Mouse (Mus musculus): Measurements from ENCODE around the gene Skor1. TPM values are rescaled to one million over a fixed set of nuclear protein-coding genes. Genes with fewer than 3 reads are reported as not detected.

The Skor1 gene
- polyA plus RNA-seq, 1 experiment from 2014 or later = not detected

- Histone ChIP-seq H3K9me3 (no peaks in the 10 kb centered on the region), H3K36me3 (no peaks in the 10 kb centered on the region), H3K4me3 (replicated peaks) (no peak overlapping the region), H3K27me3 (replicated peaks) (no peaks in the 10 kb centered on the region), H3K4me2 (no peak overlapping the region), H3K9ac (no peak overlapping the region), H3K4me1 (peaks cover 10% of the 10 kb centered on the region; the same call in 1 of the 2 replicates), H3K27ac (no peak overlapping the region)
- ATAC-seq (ENCODE audit: insufficient read depth, low FRiP score, low read depth) = 0 out of 2 replicates have a peak, but pooled peaks have one; percentile 1
- 38% methylated on average over 9 of the region's 9 CpGs for WGBS
Measured at GRCm38 (mm10) chr9:63124512-63124911, 24.2 kb downstream of the Skor1 start.

GRCm38 (mm10) chr9:63123451-63124438, 25.0 kb downstream of the Skor1 start:
- ATAC-seq (ENCODE audit: insufficient read depth, low FRiP score, low read depth) = peak; percentile 95
- Histone ChIP-seq H3K36me3 (no peaks in the 10 kb centered on the region), H3K4me1 (peaks cover 10% of the 10 kb centered on the region; the same call in 1 of the 2 replicates), H3K9me3 (no peaks in the 10 kb centered on the region), H3K4me3 (replicated peaks) (peak overlapping the region; percentile 53), H3K27ac (peak overlapping the region; percentile 80), H3K27me3 (replicated peaks) (no peaks in the 10 kb centered on the region), H3K9ac (peak overlapping the region; percentile 22; the same call in 1 of the 2 replicates), H3K4me2 (peak overlapping the region; percentile 94)
- WGBS = 5% methylated on average over 30 of the region's 30 CpGs

GRCm38 (mm10) chr9:63122161-63122833, 26.5 kb downstream of the Skor1 start:
- no peaks in the 10 kb centered on the region for H3K9me3 ChIP-seq
- no peak overlapping the region for H3K4me3 ChIP-seq (replicated peaks)
- 54% methylated on average over 8 of the region's 8 CpGs for WGBS
- H3K27ac ChIP-seq = no peak overlapping the region
- no peak for ATAC-seq (ENCODE audit: insufficient read depth, low FRiP score, low read depth)
- H3K4me1 ChIP-seq = peaks cover 10% of the 10 kb centered on the region; the same call in 1 of the 2 replicates
- H3K36me3 ChIP-seq = no peaks in the 10 kb centered on the region
- H3K27me3 ChIP-seq (replicated peaks) = no peaks in the 10 kb centered on the region
- no peak overlapping the region for H3K4me2 ChIP-seq
- H3K9ac ChIP-seq = no peak overlapping the region

GRCm38 (mm10) chr9:63118385-63118784, 30.4 kb downstream of the Skor1 start:
- no peak for ATAC-seq (ENCODE audit: insufficient read depth, low FRiP score, low read depth)
- no peaks in the 10 kb centered on the region for H3K9me3 ChIP-seq
- 65% methylated on average over 5 of the region's 5 CpGs for WGBS
- H3K4me1 ChIP-seq = peaks cover 4% of the 10 kb centered on the region; the same call in 1 of the 2 replicates
- no peak overlapping the region for H3K4me3 ChIP-seq (replicated peaks)
- no peak overlapping the region for H3K4me2 ChIP-seq
- no peak overlapping the region for H3K27ac ChIP-seq
- H3K36me3 ChIP-seq = no peaks in the 10 kb centered on the region
- H3K27me3 ChIP-seq (replicated peaks) = no peaks in the 10 kb centered on the region
- H3K9ac ChIP-seq = no peak overlapping the region

- no peaks in the 10 kb centered on the region for H3K36me3 ChIP-seq
- H3K9ac ChIP-seq = no peak overlapping the region
- no peaks in the 10 kb centered on the region for H3K9me3 ChIP-seq
- no peak for ATAC-seq (ENCODE audit: insufficient read depth, low FRiP score, low read depth)
- no peaks in the 10 kb centered on the region for H3K27me3 ChIP-seq (replicated peaks)
- WGBS = 52% methylated on average over 3 of the region's 3 CpGs
- H3K4me3 ChIP-seq (replicated peaks) = no peak overlapping the region
- no peak overlapping the region for H3K4me2 ChIP-seq
- peaks cover 11% of the 10 kb centered on the region for H3K4me1 ChIP-seq
- H3K27ac ChIP-seq = no peak overlapping the region
Measured at GRCm38 (mm10) chr9:63112514-63112913, 36.2 kb downstream of the Skor1 start.

GRCm38 (mm10) chr9:63109782-63110087, 39.0 kb downstream of the Skor1 start:
- Histone ChIP-seq H3K4me2 (peak overlapping the region; percentile 76), H3K9ac (no peak overlapping the region), H3K27me3 (replicated peaks) (no peaks in the 10 kb centered on the region), H3K4me3 (replicated peaks) (peak overlapping the region; percentile 54; the same call in 1 of the 2 replicates), H3K9me3 (no peaks in the 10 kb centered on the region), H3K36me3 (no peaks in the 10 kb centered on the region), H3K27ac (peak overlapping the region; percentile 99), H3K4me1 (peaks cover 11% of the 10 kb centered on the region)
- 8% methylated on average over 2 of the region's 2 CpGs for WGBS
- ATAC-seq (ENCODE audit: insufficient read depth, low FRiP score, low read depth) = no peak

- Histone ChIP-seq H3K27me3 (replicated peaks) (no peaks in the 10 kb centered on the region), H3K36me3 (no peaks in the 10 kb centered on the region), H3K9me3 (no peaks in the 10 kb centered on the region), H3K4me1 (peaks cover 11% of the 10 kb centered on the region), H3K27ac (peak overlapping the region; percentile 99), H3K4me2 (peak overlapping the region; percentile 76), H3K9ac (peak overlapping the region; percentile 37; the same call in 1 of the 2 replicates), H3K4me3 (replicated peaks) (peak overlapping the region; percentile 54)
- peak; percentile 79 for ATAC-seq (ENCODE audit: insufficient read depth, low FRiP score, low read depth)
- under 1% methylated on average over 34 of the region's 34 CpGs for WGBS
Measured at GRCm38 (mm10) chr9:63109020-63109781, 39.6 kb downstream of the Skor1 start.

- Histone ChIP-seq H3K27ac (peak overlapping the region; percentile 99), H3K9ac (peak overlapping the region; percentile 37; the same call in 1 of the 2 replicates), H3K4me2 (peak overlapping the region; percentile 76), H3K4me3 (replicated peaks) (peak overlapping the region; percentile 54), H3K27me3 (replicated peaks) (no peaks in the 10 kb centered on the region), H3K36me3 (no peaks in the 10 kb centered on the region), H3K9me3 (no peaks in the 10 kb centered on the region), H3K4me1 (peaks cover 11% of the 10 kb centered on the region)
- ATAC-seq (ENCODE audit: insufficient read depth, low FRiP score, low read depth) = no peak
- WGBS = 23% methylated on average over 4 of the region's 4 CpGs
Measured at GRCm38 (mm10) chr9:63108580-63108979, 40.2 kb downstream of the Skor1 start.

GRCm38 (mm10) chr9:63100660-63101059, 48.1 kb downstream of the Skor1 start:
- H3K27me3 ChIP-seq (replicated peaks) = no peaks in the 10 kb centered on the region
- H3K27ac ChIP-seq = no peak overlapping the region
- no peak for ATAC-seq (ENCODE audit: insufficient read depth, low FRiP score, low read depth)
- no peaks in the 10 kb centered on the region for H3K9me3 ChIP-seq
- H3K9ac ChIP-seq = no peak overlapping the region
- 0 out of 2 replicates have a peak, but pooled peaks cover 5% of the 10 kb centered on the region for H3K4me1 ChIP-seq
- H3K4me2 ChIP-seq = no peak overlapping the region
- H3K36me3 ChIP-seq = no peaks in the 10 kb centered on the region
- 88% methylated on average over 5 of the region's 5 CpGs for WGBS
- no peak overlapping the region for H3K4me3 ChIP-seq (replicated peaks)

- Histone ChIP-seq H3K4me1 (0 out of 2 replicates have a peak, but pooled peaks cover 5% of the 10 kb centered on the region), H3K9ac (no peak overlapping the region), H3K27ac (no peak overlapping the region), H3K4me3 (replicated peaks) (no peak overlapping the region), H3K27me3 (replicated peaks) (no peaks in the 10 kb centered on the region), H3K9me3 (no peaks in the 10 kb centered on the region), H3K4me2 (no peak overlapping the region), H3K36me3 (no peaks in the 10 kb centered on the region)
- no peak for ATAC-seq (ENCODE audit: insufficient read depth, low FRiP score, low read depth)
Measured at GRCm38 (mm10) chr9:63099876-63100275, 48.9 kb downstream of the Skor1 start.

GRCm38 (mm10) chr9:63099344-63099743, 49.4 kb downstream of the Skor1 start:
- Histone ChIP-seq H3K4me2 (no peak overlapping the region), H3K4me3 (replicated peaks) (no peak overlapping the region), H3K9me3 (no peaks in the 10 kb centered on the region), H3K9ac (no peak overlapping the region), H3K36me3 (no peaks in the 10 kb centered on the region), H3K27me3 (replicated peaks) (no peaks in the 10 kb centered on the region), H3K4me1 (0 out of 2 replicates have a peak, but pooled peaks cover 5% of the 10 kb centered on the region), H3K27ac (no peak overlapping the region)
- WGBS = 88% methylated on average over 4 of the region's 4 CpGs
- ATAC-seq (ENCODE audit: insufficient read depth, low FRiP score, low read depth) = no peak

All from stomach, embryonic 15.5 days (tissue).